Mouse (Mus musculus): ENCODE data around the gene Cxcr2. TPM values are rescaled to one million over a fixed set of nuclear protein-coding genes. Genes with fewer than 3 reads are reported as not detected.
"Not testable (repeated sequence)": the region's sequence is repeated elsewhere in the genome, so short reads cannot be mapped to it uniquely, and the experiment has no call there.

The Cxcr2 gene
- polyA plus RNA-seq, 1 experiment from 2014 or later, result 0.07 TPM

GRCm38 (mm10) chr1:74149106-74149885, 4.5 kb upstream of the Cxcr2 start:
- no peak overlapping the region for H3K4me3 ChIP-seq
- no peaks in the 10 kb centered on the region for H3K27me3 ChIP-seq
- no peak overlapping the region for H3K27ac ChIP-seq
- 0 out of 2 replicates have a peak, but pooled peaks cover 3% of the 10 kb centered on the region for H3K4me1 ChIP-seq
- WGBS, result 85% methylated on average over 6 of the region's 6 CpGs
- no peaks in the 10 kb centered on the region for H3K36me3 ChIP-seq
- H3K9ac ChIP-seq, result no peak overlapping the region
- no peak overlapping the region for H3K4me2 ChIP-seq
- no peaks in the 10 kb centered on the region for H3K9me3 ChIP-seq
- no peak for ATAC-seq (ENCODE audit: insufficient number of reproducible peaks, insufficient read depth, low FRiP score, low TSS enrichment, low read depth)

GRCm38 (mm10) chr1:74150101-74150500, 3.7 kb upstream of the Cxcr2 start:
- Histone ChIP-seq H3K4me1 (0 out of 2 replicates have a peak, but pooled peaks cover 3% of the 10 kb centered on the region), H3K4me3 (no peak overlapping the region), H3K4me2 (no peak overlapping the region), H3K9me3 (no peaks in the 10 kb centered on the region), H3K36me3 (no peaks in the 10 kb centered on the region), H3K27me3 (no peaks in the 10 kb centered on the region), H3K9ac (no peak overlapping the region), H3K27ac (no peak overlapping the region)
- 80% methylated on average over 3 of the region's 3 CpGs for WGBS
- no peak for ATAC-seq (ENCODE audit: insufficient number of reproducible peaks, insufficient read depth, low FRiP score, low TSS enrichment, low read depth)

GRCm38 (mm10) chr1:74151091-74151490, 2.7 kb upstream of the Cxcr2 start:
- ATAC-seq (ENCODE audit: insufficient number of reproducible peaks, insufficient read depth, low FRiP score, low TSS enrichment, low read depth), result no peak
- H3K9me3 ChIP-seq, result no peaks in the 10 kb centered on the region
- H3K36me3 ChIP-seq, result no peaks in the 10 kb centered on the region
- no peaks in the 10 kb centered on the region for H3K27me3 ChIP-seq
- H3K27ac ChIP-seq, result no peak overlapping the region
- H3K4me1 ChIP-seq, result 0 out of 2 replicates have a peak, but pooled peaks cover 3% of the 10 kb centered on the region
- H3K9ac ChIP-seq, result no peak overlapping the region
- no peak overlapping the region for H3K4me2 ChIP-seq
- no peak overlapping the region for H3K4me3 ChIP-seq
- WGBS, result 73% methylated on average over 3 of the region's 3 CpGs

- Histone ChIP-seq H3K36me3 (no peaks in the 10 kb centered on the region), H3K9ac (no peak overlapping the region), H3K27me3 (no peaks in the 10 kb centered on the region), H3K4me1 (0 out of 2 replicates have a peak, but pooled peaks cover 8% of the 10 kb centered on the region), H3K9me3 (no peaks in the 10 kb centered on the region), H3K27ac (no peak overlapping the region), H3K4me2 (no peak overlapping the region), H3K4me3 (no peak overlapping the region)
- no peak for ATAC-seq (ENCODE audit: insufficient number of reproducible peaks, insufficient read depth, low FRiP score, low TSS enrichment, low read depth)
- 89% methylated on average over 6 of the region's 6 CpGs for WGBS
These were observed 1.7 kb downstream of the Cxcr2 start for GRCm38 (mm10) chr1:74155435-74156012.

GRCm38 (mm10) chr1:74156381-74156910, 2.7 kb downstream of the Cxcr2 start:
- no peak for ATAC-seq (ENCODE audit: insufficient number of reproducible peaks, insufficient read depth, low FRiP score, low TSS enrichment, low read depth)
- Histone ChIP-seq H3K36me3 (no peaks in the 10 kb centered on the region), H3K27ac (no peak overlapping the region), H3K4me3 (no peak overlapping the region), H3K4me2 (no peak overlapping the region), H3K4me1 (0 out of 2 replicates have a peak, but pooled peaks cover 8% of the 10 kb centered on the region), H3K9ac (no peak overlapping the region), H3K27me3 (no peaks in the 10 kb centered on the region), H3K9me3 (no peaks in the 10 kb centered on the region)
- WGBS, result 70% methylated on average over 14 of the region's 14 CpGs

- H3K36me3 ChIP-seq; H3K4me1 ChIP-seq; ATAC-seq (ENCODE audit: insufficient number of reproducible peaks, insufficient read depth, low FRiP score, low TSS enrichment, low read depth); H3K4me3 ChIP-seq; H3K9ac ChIP-seq; H3K27ac ChIP-seq; H3K27me3 ChIP-seq; H3K4me2 ChIP-seq; H3K9me3 ChIP-seq: not testable (repeated sequence)
- WGBS, result 88% methylated on average over 5 of the region's 5 CpGs
These were observed 5.8 kb downstream of the Cxcr2 start for GRCm38 (mm10) chr1:74159613-74160012.

GRCm38 (mm10) chr1:74160036-74160435, 6.2 kb downstream of the Cxcr2 start:
- no peak overlapping the region for H3K9ac ChIP-seq
- ATAC-seq (ENCODE audit: insufficient number of reproducible peaks, insufficient read depth, low FRiP score, low TSS enrichment, low read depth), result no peak
- H3K4me1 ChIP-seq, result 0 out of 2 replicates have a peak, but pooled peaks cover 5% of the 10 kb centered on the region
- no peak overlapping the region for H3K4me2 ChIP-seq
- no peaks in the 10 kb centered on the region for H3K36me3 ChIP-seq
- no peaks in the 10 kb centered on the region for H3K27me3 ChIP-seq
- no peaks in the 10 kb centered on the region for H3K9me3 ChIP-seq
- H3K4me3 ChIP-seq, result no peak overlapping the region
- H3K27ac ChIP-seq, result no peak overlapping the region
- WGBS, result 74% methylated on average over 2 of the region's 2 CpGs

- Histone ChIP-seq H3K4me3 (no peak overlapping the region), H3K9ac (no peak overlapping the region), H3K9me3 (no peaks in the 10 kb centered on the region), H3K4me2 (no peak overlapping the region), H3K4me1 (no peaks in the 10 kb centered on the region), H3K36me3 (no peaks in the 10 kb centered on the region), H3K27ac (no peak overlapping the region), H3K27me3 (no peaks in the 10 kb centered on the region)
- WGBS, result 75% methylated on average over 5 of the region's 5 CpGs
- ATAC-seq (ENCODE audit: insufficient number of reproducible peaks, insufficient read depth, low FRiP score, low TSS enrichment, low read depth), result no peak
These were observed 13.3 kb downstream of the Cxcr2 start for GRCm38 (mm10) chr1:74167136-74167535.

GRCm38 (mm10) chr1:74169721-74170120, 15.9 kb downstream of the Cxcr2 start:
- no peak for ATAC-seq (ENCODE audit: insufficient number of reproducible peaks, insufficient read depth, low FRiP score, low TSS enrichment, low read depth)
- WGBS, result 86% methylated on average over 3 of the region's 3 CpGs

GRCm38 (mm10) chr1:74172722-74173121, 18.9 kb downstream of the Cxcr2 start:
- no peak overlapping the region for H3K27ac ChIP-seq
- ATAC-seq (ENCODE audit: insufficient number of reproducible peaks, insufficient read depth, low FRiP score, low TSS enrichment, low read depth), result no peak
- H3K27me3 ChIP-seq, result no peaks in the 10 kb centered on the region
- no peak overlapping the region for H3K9ac ChIP-seq
- H3K4me3 ChIP-seq, result no peak overlapping the region
- no peaks in the 10 kb centered on the region for H3K36me3 ChIP-seq
- 69% methylated on average over 3 of the region's 3 CpGs for WGBS
- H3K4me1 ChIP-seq, result no peaks in the 10 kb centered on the region
- no peaks in the 10 kb centered on the region for H3K9me3 ChIP-seq
- H3K4me2 ChIP-seq, result no peak overlapping the region

More at GRCm38 (mm10) chr1:74169721-74170120, 15.9 kb downstream of the Cxcr2 start:
- H3K9me3 ChIP-seq, result no peaks in the 10 kb centered on the region
- no peaks in the 10 kb centered on the region for H3K36me3 ChIP-seq
- no peak overlapping the region for H3K27ac ChIP-seq
- no peak overlapping the region for H3K4me2 ChIP-seq
- H3K9ac ChIP-seq, result no peak overlapping the region
- H3K27me3 ChIP-seq, result no peaks in the 10 kb centered on the region
- H3K4me1 ChIP-seq, result no peaks in the 10 kb centered on the region
- H3K4me3 ChIP-seq, result no peak overlapping the region

- ATAC-seq (ENCODE audit: insufficient number of reproducible peaks, insufficient read depth, low FRiP score, low TSS enrichment, low read depth), result no peak
- no peak overlapping the region for H3K4me3 ChIP-seq
These were observed 21.9 kb downstream of the Cxcr2 start for GRCm38 (mm10) chr1:74175731-74176130.

GRCm38 (mm10) chr1:74178618-74179017, 24.8 kb downstream of the Cxcr2 start:
- Histone ChIP-seq H3K27ac (no peak overlapping the region), H3K4me2 (no peak overlapping the region), H3K4me1 (peaks cover 20% of the 10 kb centered on the region), H3K27me3 (no peaks in the 10 kb centered on the region), H3K4me3 (no peak overlapping the region), H3K9ac (no peak overlapping the region), H3K36me3 (no peaks in the 10 kb centered on the region), H3K9me3 (no peaks in the 10 kb centered on the region)
- 91% methylated on average over 3 of the region's 3 CpGs for WGBS
- no peak for ATAC-seq (ENCODE audit: insufficient number of reproducible peaks, insufficient read depth, low FRiP score, low TSS enrichment, low read depth)

More at GRCm38 (mm10) chr1:74175731-74176130, 21.9 kb downstream of the Cxcr2 start:
- H3K9me3 ChIP-seq, result no peaks in the 10 kb centered on the region
- no peak overlapping the region for H3K9ac ChIP-seq
- no peak overlapping the region for H3K27ac ChIP-seq
- H3K27me3 ChIP-seq, result no peaks in the 10 kb centered on the region
- peaks cover 13% of the 10 kb centered on the region for H3K4me1 ChIP-seq
- no peaks in the 10 kb centered on the region for H3K36me3 ChIP-seq
- H3K4me2 ChIP-seq, result no peak overlapping the region
- 68% methylated on average over 4 of the region's 4 CpGs for WGBS

Data from embryonic facial prominence, embryonic 13.5 days (tissue).